Mouse (Mus musculus): Measurements from ENCODE around the gene Hint2. TPM values are rescaled to one million over a fixed set of nuclear protein-coding genes. Genes with fewer than 3 reads are reported as not detected.

Hint2 gene
- polyA plus RNA-seq, 1 experiment from 2014 or later = 150 TPM

GRCm38 (mm10) chr4:43612534-43612933 lies 43.7 kb downstream of the Hint2 start:
- TF ChIP-seq EP300 (optimal IDR thresholded peaks at IDR 0.05) (no peak), CTCF (IDR thresholded peaks at IDR 0.05; ENCODE audit: low read depth) (no peak)
- Histone ChIP-seq H3K36me3 (ENCODE audit: control insufficient read depth, insufficient read depth, low read length) (no peaks in the 10 kb centered on the region), H3K9ac (ENCODE audit: low read length) (no peak overlapping the region), H3K9me3 (ENCODE audit: control insufficient read depth, low read length) (no peaks in the 10 kb centered on the region), H3K4me3 (ENCODE audit: low read depth, low read length) (no peak overlapping the region), H3K4me1 (replicated peaks; ENCODE audit: control insufficient read depth, insufficient read depth) (no peaks in the 10 kb centered on the region), H3K27ac (replicated peaks) (no peak overlapping the region), H3K4me2 (replicated peaks; ENCODE audit: low read depth) (no peak overlapping the region), H3K27me3 (ENCODE audit: control insufficient read depth, insufficient read depth, low read length) (no peaks in the 10 kb centered on the region)
- WGBS = 40% methylated on average over 10 of the region's 10 CpGs
- ATAC-seq (ENCODE audit: low FRiP score, low TSS enrichment) = no peak
- DNase-seq (ENCODE audit: low spot score) = no peak

DNA sequence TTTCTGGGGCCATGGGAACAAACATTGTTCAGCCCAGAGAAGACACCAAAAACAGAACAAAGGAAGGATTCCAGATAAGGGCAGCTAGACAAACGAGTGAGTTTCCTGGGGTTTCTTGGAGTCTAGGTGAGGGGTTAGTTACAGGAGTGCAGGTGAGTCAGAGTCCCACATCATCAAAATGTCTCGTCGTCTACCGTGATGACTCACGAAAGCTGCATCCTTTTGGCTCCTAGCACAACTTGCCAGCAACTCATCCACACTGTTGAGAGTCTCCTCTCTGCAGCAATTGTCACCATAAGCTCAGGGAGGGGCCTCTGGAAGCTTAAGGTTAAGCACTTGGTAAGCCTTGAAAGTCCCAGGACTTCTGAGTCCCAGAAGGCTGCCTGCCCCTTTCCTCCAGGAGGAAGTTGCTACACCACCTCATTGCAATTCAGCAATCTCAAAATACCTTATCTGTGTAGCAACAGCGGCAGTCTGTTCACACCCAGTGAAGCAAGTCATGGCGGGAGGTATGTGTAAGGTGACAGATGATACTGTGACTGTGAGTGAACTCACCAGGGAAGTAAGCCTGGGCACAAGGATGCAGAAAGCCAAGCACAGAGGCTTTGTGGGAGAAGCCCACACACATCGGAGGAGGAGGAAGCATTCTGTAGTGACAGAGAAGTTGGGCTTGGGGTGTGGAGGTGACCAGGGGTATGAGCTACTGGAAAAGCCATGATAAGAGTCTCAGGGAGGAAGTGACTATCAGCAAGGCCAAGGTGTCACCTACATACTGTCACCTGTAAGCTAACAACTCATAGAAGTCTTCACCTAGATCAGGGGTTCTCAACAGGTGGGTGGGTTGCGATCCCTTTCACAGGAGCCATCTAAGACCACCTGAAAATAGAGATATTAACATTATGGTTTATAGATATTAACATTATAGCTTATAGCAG lies 51.2 kb downstream of the Hint2 start:
- Histone ChIP-seq H3K4me3 (ENCODE audit: low read depth, low read length) (no peak overlapping the region), H3K4me2 (replicated peaks; ENCODE audit: low read depth) (no peak overlapping the region), H3K9ac (ENCODE audit: low read length) (no peak overlapping the region), H3K9me3 (ENCODE audit: control insufficient read depth, low read length) (no peaks in the 10 kb centered on the region), H3K4me1 (replicated peaks; ENCODE audit: control insufficient read depth, insufficient read depth) (no peaks in the 10 kb centered on the region), H3K36me3 (ENCODE audit: control insufficient read depth, insufficient read depth, low read length) (no peaks in the 10 kb centered on the region), H3K27me3 (ENCODE audit: control insufficient read depth, insufficient read depth, low read length) (no peaks in the 10 kb centered on the region), H3K27ac (replicated peaks) (no peak overlapping the region)
- ATAC-seq (ENCODE audit: low FRiP score, low TSS enrichment) = peak; percentile 91
- 47% methylated on average over 9 of the region's 9 CpGs for WGBS
- no peak for DNase-seq (ENCODE audit: low spot score)
- no peak for TF ChIP-seq EP300 (optimal IDR thresholded peaks at IDR 0.05)
- no peak for TF ChIP-seq CTCF (IDR thresholded peaks at IDR 0.05; ENCODE audit: low read depth)

Small RNA genes lying within 50 kb of the gene (microRNA-seq; reads per million reads assigned to microRNA genes)
- not detected for gene Gm25262

Other genes starting within 250 kb of the Hint2 start
- gene Fam166b, start 227.3 kb downstream of the Hint2 start, polyA plus RNA-seq (2015; fragmentation: Nextera tagmentation; extraction: Ambion mirVana) = 0.12 and 0.27 TPM in 2 replicates
- 4.7 TPM in 2 replicates for gene Tesk1, start 214.5 kb downstream of the Hint2 start, polyA plus RNA-seq (2015; fragmentation: Nextera tagmentation; extraction: Ambion mirVana)
- gene Cd72, start 201.8 kb downstream of the Hint2 start, polyA plus RNA-seq (2015; fragmentation: Nextera tagmentation; extraction: Ambion mirVana) = 2.8 and 3.2 TPM in 2 replicates
- gene Sit1, start 172.7 kb downstream of the Hint2 start, polyA plus RNA-seq (2015; fragmentation: Nextera tagmentation; extraction: Ambion mirVana) = not detected in 2 replicates
- gene Ccdc107, start 163.6 kb downstream of the Hint2 start, polyA plus RNA-seq (2015; fragmentation: Nextera tagmentation; extraction: Ambion mirVana) = 118 and 120 TPM in 2 replicates
- gene Arhgef39, start 156.8 kb downstream of the Hint2 start, polyA plus RNA-seq (2015; fragmentation: Nextera tagmentation; extraction: Ambion mirVana) = 10.7 and 11.8 TPM in 2 replicates
- 2.6 and 3.1 TPM in 2 replicates for gene Car9, start 149.5 kb downstream of the Hint2 start, polyA plus RNA-seq (2015; fragmentation: Nextera tagmentation; extraction: Ambion mirVana)
- gene Tpm2, start 132.7 kb downstream of the Hint2 start, polyA plus RNA-seq (2015; fragmentation: Nextera tagmentation; extraction: Ambion mirVana) = 2,018 and 2,237 TPM in 2 replicates
- gene Creb3, start 94.1 kb downstream of the Hint2 start, polyA plus RNA-seq (2015; fragmentation: Nextera tagmentation; extraction: Ambion mirVana) = 85.6 and 89.2 TPM in 2 replicates
- gene Tln1, start 93.8 kb downstream of the Hint2 start, polyA plus RNA-seq (2015; fragmentation: Nextera tagmentation; extraction: Ambion mirVana) = 42.7 and 60.3 TPM in 2 replicates
- 11.7 and 13.0 TPM in 2 replicates for gene Rgp1, start 77.8 kb downstream of the Hint2 start, polyA plus RNA-seq (2015; fragmentation: Nextera tagmentation; extraction: Ambion mirVana)
- gene Gba2, start 77.6 kb downstream of the Hint2 start, polyA plus RNA-seq (2015; fragmentation: Nextera tagmentation; extraction: Ambion mirVana) = 25.0 and 26.1 TPM in 2 replicates
- 0.25 and 0.34 TPM in 2 replicates for gene Msmp, start 72.0 kb downstream of the Hint2 start, polyA plus RNA-seq (2015; fragmentation: Nextera tagmentation; extraction: Ambion mirVana)
- gene Npr2, start 24.5 kb downstream of the Hint2 start, polyA plus RNA-seq (2015; fragmentation: Nextera tagmentation; extraction: Ambion mirVana) = 4.8 and 6.7 TPM in 2 replicates
- gene Spag8, start 2.9 kb downstream of the Hint2 start, polyA plus RNA-seq (2015; fragmentation: Nextera tagmentation; extraction: Ambion mirVana) = 0.23 and 0.38 TPM in 2 replicates
- 2.0 and 2.4 TPM in 2 replicates for gene Tmem8b, start 12.5 kb upstream of the Hint2 start, polyA plus RNA-seq (2015; fragmentation: Nextera tagmentation; extraction: Ambion mirVana)
- 3.1 and 3.6 TPM in 2 replicates for gene Fam221b, start 12.7 kb upstream of the Hint2 start, polyA plus RNA-seq (2015; fragmentation: Nextera tagmentation; extraction: Ambion mirVana)
- not detected in 2 replicates for gene Olfr70, start 44.3 kb upstream of the Hint2 start, polyA plus RNA-seq (2015; fragmentation: Nextera tagmentation; extraction: Ambion mirVana)
- gene Olfr71, start 53.8 kb upstream of the Hint2 start, polyA plus RNA-seq (2015; fragmentation: Nextera tagmentation; extraction: Ambion mirVana) = not detected in 2 replicates
- 6.1 and 7.8 TPM in 2 replicates for gene Hrct1, start 70.7 kb upstream of the Hint2 start, polyA plus RNA-seq (2015; fragmentation: Nextera tagmentation; extraction: Ambion mirVana)
- gene Spaar, start 73.6 kb upstream of the Hint2 start, polyA plus RNA-seq (2015; fragmentation: Nextera tagmentation; extraction: Ambion mirVana) = 0.27 and 0.30 TPM in 2 replicates
- gene Olfr159, start 114.5 kb upstream of the Hint2 start, polyA plus RNA-seq (2015; fragmentation: Nextera tagmentation; extraction: Ambion mirVana) = not detected in 2 replicates
- not detected in 2 replicates for gene Olfr156, start 167.4 kb upstream of the Hint2 start, polyA plus RNA-seq (2015; fragmentation: Nextera tagmentation; extraction: Ambion mirVana)
- gene Olfr157, start 183.7 kb upstream of the Hint2 start, polyA plus RNA-seq (2015; fragmentation: Nextera tagmentation; extraction: Ambion mirVana) = 0.04 and 0.06 TPM in 2 replicates
- gene Olfr155, start 195.1 kb upstream of the Hint2 start, polyA plus RNA-seq (2015; fragmentation: Nextera tagmentation; extraction: Ambion mirVana) = 0.02 TPM in 1 of 2 replicates, not detected in the other
- 10.2 and 11.3 TPM in 2 replicates for gene Reck, start 219.1 kb upstream of the Hint2 start, polyA plus RNA-seq (2015; fragmentation: Nextera tagmentation; extraction: Ambion mirVana)

Data from stomach, postnatal 0 days (tissue).